Mouse (Mus musculus): ENCODE measurements at regions not wholly inside any gene's neighbourhood (a gene's known extent, or its start where the extent isn't known, plus 50 kb on each side); places are given as distances from the start of the nearest gene placed in this dataset.

GRCm38 (mm10) chr9:60947363-60947762 is 153.0 kb downstream of the Uaca start:
- TF ChIP-seq CTCF (IDR thresholded peaks at IDR 0.05; ENCODE audit: low read depth, low read length): no peak
- no peak for TF ChIP-seq POLR2A (IDR thresholded peaks at IDR 0.05; ENCODE audit: borderline replicate concordance, low read depth, low read length)

Data from bone marrow macrophage, adult 2 months (primary cell).